Mouse (Mus musculus) hindbrain, embryonic 16.5 days (tissue): Measurements from ENCODE around the gene Sema3f. TPM values are rescaled to one million over a fixed set of nuclear protein-coding genes. Genes with fewer than 3 reads are reported as not detected.

Experiments used
- ATAC-seq: fragments of 200-750 bp; cut with Nextera tagmentation; 2 replicates; pipeline ENCODE4 v1.8.0; 2017; ENCODE audit warnings: moderate TSS enrichment, moderate library complexity
- H3K27ac ChIP-seq: fragments of 300-500 bp; sonication (generic); 2 replicates; pipeline ENCODE4 v1.5.1; 2014; ENCODE audit warnings: low read depth, mild to moderate bottlenecking, control low read depth, low read length, moderate library complexity
- H3K27me3 ChIP-seq: fragments of 300-500 bp; sonication (generic); replicated peaks from 2 replicates; pipeline ENCODE4 v1.6.1; 2014; ENCODE audit warnings: low read length; ENCODE audit not compliant: control insufficient read depth, insufficient read depth
- H3K36me3 ChIP-seq: fragments of 300-500 bp; sonication (generic); 2 replicates; pipeline ENCODE4 v1.6.1; 2014; ENCODE audit warnings: mild to moderate bottlenecking, low read length, moderate library complexity, mixed read lengths; ENCODE audit not compliant: control insufficient read depth, insufficient read depth
- H3K4me1 ChIP-seq: fragments of 300-500 bp; sonication (generic); 2 replicates; pipeline ENCODE4 v1.6.1; 2014; ENCODE audit warnings: low read depth, low read length; ENCODE audit not compliant: control insufficient read depth, insufficient read depth
- H3K4me2 ChIP-seq: fragments of 300-500 bp; sonication (generic); 2 replicates; pipeline ENCODE4 v1.6.1; 2014; ENCODE audit warnings: mild to moderate bottlenecking, low read length, control low read depth, moderate library complexity
- H3K4me3 ChIP-seq: fragments of 300-500 bp; sonication (generic); 2 replicates; pipeline ENCODE4 v1.5.1; 2014; ENCODE audit warnings: mild to moderate bottlenecking, low read length, control low read depth, moderate library complexity
- H3K9ac ChIP-seq: fragments of 300-500 bp; sonication (generic); 2 replicates; pipeline ENCODE4 v1.6.1; 2014; ENCODE audit warnings: low read depth, mild to moderate bottlenecking, control low read depth, low read length, moderate library complexity
- H3K9me3 ChIP-seq: fragments of 300-500 bp; sonication (generic); 2 replicates; pipeline ENCODE4 v1.6.1; 2014; ENCODE audit warnings: mild to moderate bottlenecking, low read length, moderate library complexity; ENCODE audit not compliant: control insufficient read depth
- WGBS: fragments of 180-500 bp; shearing (Covaris S2); extraction: QIAGEN DNeasy Blood & Tissue Kit; methylation state at CpG from one replicate; pipeline ENCODE4 v1.1.7; 2014; 5-methylcytosine and 5-hydroxymethylcytosine counted together
- polyA plus RNA-seq: library from polyadenylated mRNA; unstranded; fragments of >200 nt; fragmentation: Nextera tagmentation; extraction: Ambion mirVana; gene quantifications from 2 replicates; pipeline ENCODE4 v1.2.1, GENCODE M21; 2015

Gene Sema3f
- polyA plus RNA-seq, 1 experiment from 2014 or later: 10.0 TPM

DNA sequence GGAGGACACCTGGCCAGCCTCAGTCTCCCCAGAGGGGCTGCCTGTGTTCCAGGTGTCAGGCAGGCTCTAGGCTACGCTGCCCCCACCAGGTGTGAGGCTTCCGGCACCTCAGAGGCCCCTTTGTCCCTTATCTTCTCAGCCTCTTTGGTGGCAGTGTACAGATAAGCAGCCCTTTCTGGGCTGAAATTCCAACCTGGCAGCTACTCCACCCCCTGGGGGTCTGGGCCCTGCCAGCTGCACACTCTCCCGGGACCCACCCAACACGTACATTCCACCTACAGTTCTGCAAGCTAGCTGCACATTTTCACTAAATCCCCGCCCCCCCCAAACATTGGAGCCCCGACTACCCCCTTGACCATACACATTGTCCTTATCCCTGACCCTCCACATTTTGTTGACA is 13.0 kb upstream of the Sema3f start:
- WGBS: 23% methylated on average over 6 of the region's 6 CpGs
- ATAC-seq: peak; percentile 34
- peak overlapping the region; percentile 46 for H3K27ac ChIP-seq
- peak overlapping the region; percentile 18; the same call in 1 of the 2 replicates for H3K4me2 ChIP-seq
- no peaks in the 10 kb centered on the region for H3K36me3 ChIP-seq
- no peaks in the 10 kb centered on the region for H3K27me3 ChIP-seq
- no peaks in the 10 kb centered on the region for H3K9me3 ChIP-seq
- no peak overlapping the region for H3K4me3 ChIP-seq
- peaks cover 26% of the 10 kb centered on the region for H3K4me1 ChIP-seq
- peak overlapping the region; percentile 37 for H3K9ac ChIP-seq

DNA sequence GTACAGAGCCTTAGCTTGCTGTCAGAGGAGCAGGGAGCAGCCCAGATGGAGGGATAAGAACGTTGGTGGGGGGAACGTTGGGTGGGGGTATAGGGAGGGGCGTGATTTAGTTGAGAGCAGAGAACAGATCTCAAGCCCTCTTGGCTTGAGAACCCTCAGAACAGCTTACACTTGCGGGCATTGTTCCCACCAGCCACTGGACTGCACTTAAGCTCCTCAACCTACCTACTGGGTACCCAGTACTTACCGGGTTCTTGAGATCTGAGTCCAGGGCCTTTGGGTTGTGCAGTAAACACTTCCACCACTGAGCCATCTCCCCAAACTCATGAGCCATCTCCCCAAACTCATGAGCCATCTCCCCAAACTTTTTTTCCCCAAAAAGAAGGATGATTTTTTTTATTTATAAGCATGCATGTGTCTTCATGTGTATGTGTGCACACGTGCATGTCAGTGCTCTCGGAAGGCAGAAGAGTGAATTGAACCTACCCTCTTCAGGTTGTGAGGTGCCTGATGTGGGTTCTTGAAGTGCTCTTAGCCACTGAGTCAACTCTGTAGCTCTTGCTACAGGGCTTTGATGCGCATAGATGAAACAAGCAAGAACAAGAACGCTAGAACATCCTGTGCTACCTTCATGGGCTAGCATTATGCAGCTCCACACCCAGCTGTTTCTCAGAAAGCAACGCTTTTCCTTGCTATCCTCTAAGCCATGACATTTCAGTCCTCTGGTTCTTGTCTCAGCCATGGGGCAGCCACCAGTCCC is 8.7 kb upstream of the Sema3f start:
- 90% methylated on average over 10 of the region's 10 CpGs for WGBS

DNA sequence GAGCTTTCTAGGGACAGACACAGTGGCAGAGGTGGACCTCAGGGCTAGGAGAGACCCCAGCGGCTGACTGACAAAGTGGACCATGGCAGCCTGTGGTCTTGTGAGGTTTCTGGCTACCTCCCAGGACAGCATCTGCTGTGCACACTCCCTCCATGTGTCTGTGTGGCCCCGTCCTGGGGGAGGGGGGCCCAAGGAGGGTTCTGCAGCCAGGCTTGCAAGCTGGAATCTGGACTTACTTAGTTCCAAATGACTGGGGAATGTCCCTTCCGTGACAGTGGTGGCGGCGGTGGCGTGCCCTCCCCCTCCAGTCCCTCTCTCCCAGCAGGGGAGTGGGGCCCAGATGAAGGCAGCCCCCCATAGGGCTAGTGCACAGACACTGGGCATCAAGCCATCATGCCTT is 6.7 kb upstream of the Sema3f start:
- Histone ChIP-seq H3K27me3 (no peaks in the 10 kb centered on the region), H3K9ac (no peak overlapping the region), H3K4me3 (no peak overlapping the region), H3K36me3 (no peaks in the 10 kb centered on the region), H3K9me3 (no peaks in the 10 kb centered on the region), H3K4me1 (peaks cover 11% of the 10 kb centered on the region), H3K4me2 (no peak overlapping the region), H3K27ac (no peak overlapping the region; the same call in 1 of the 2 replicates)
- no peak for ATAC-seq
- 37% methylated on average over 6 of the region's 6 CpGs for WGBS

More for the DNA sequence above, 8.7 kb upstream of the Sema3f start:
- Histone ChIP-seq H3K4me3 (no peak overlapping the region), H3K36me3 (no peaks in the 10 kb centered on the region), H3K4me2 (no peak overlapping the region), H3K27ac (no peak overlapping the region), H3K9me3 (no peaks in the 10 kb centered on the region), H3K4me1 (peaks cover 25% of the 10 kb centered on the region), H3K27me3 (no peaks in the 10 kb centered on the region), H3K9ac (no peak overlapping the region)
- no peak for ATAC-seq

DNA sequence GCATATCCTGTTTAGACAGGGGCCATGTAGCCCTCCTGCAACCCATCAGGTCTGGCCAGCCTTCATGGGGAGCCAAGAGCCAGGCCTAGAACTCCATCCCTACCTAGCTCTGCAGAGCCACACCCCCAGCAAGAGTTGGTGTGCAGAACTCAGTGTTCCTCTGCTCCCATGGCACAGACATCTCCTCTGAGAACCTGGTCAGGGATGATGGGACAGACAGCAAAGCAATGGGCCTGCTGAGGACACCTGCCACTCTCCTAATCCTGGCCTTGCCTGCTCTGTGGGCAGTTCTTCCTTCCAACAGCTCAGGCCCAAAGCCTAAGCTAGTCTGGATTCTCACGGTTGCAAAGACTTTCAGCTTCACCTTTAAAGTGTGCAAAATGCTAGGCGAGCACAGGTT is 5.4 kb upstream of the Sema3f start:
- Histone ChIP-seq H3K9ac (no peak overlapping the region), H3K27me3 (no peaks in the 10 kb centered on the region), H3K4me2 (no peak overlapping the region), H3K4me1 (peaks cover 11% of the 10 kb centered on the region), H3K36me3 (no peaks in the 10 kb centered on the region), H3K9me3 (no peaks in the 10 kb centered on the region), H3K27ac (no peak overlapping the region), H3K4me3 (no peak overlapping the region)
- WGBS: 78% methylated on average over 2 of the region's 2 CpGs
- ATAC-seq: no peak

DNA sequence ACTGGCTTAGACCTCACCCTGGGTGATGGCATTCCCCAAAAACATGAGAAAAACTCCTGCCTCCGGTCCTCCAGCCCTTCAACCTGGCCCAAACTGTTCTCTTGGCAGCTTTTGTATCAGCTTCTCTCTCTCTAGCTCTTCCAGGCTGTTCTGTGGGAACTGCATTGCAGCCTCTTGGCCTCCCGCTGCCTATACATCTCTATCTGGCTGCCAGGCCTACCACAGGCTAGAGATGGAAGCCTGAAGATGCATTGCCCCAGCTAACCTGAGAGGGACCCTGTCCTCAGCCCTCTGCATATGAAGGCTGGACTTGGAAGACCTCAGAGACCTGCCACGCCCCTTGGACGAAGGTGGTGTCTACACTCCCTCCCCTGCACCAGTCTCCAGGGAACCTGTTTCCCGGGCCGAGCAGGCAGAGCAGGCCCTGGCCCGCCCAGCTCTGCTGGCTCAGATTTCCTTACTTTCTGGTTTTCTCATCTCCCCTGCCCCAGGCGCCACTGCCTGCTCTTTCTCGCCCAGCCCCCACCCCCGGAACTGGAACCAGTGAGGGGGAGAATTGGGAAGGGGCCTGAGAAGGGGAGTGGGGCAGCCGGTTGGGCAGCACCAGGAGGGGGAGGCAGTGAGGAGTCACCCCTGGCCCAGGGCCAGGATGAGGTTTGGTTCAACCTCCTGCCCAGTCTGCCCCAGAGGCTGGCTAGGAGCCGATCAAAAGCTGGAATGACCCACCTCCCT is 4.1 kb upstream of the Sema3f start:
- H3K27ac ChIP-seq: peak overlapping the region; percentile 2; the same call in 1 of the 2 replicates
- H3K36me3 ChIP-seq: no peaks in the 10 kb centered on the region
- peak; percentile 12; the same call in 1 of the 2 replicates for ATAC-seq
- H3K4me2 ChIP-seq: no peak overlapping the region
- H3K4me1 ChIP-seq: peaks cover 18% of the 10 kb centered on the region
- H3K9me3 ChIP-seq: no peaks in the 10 kb centered on the region
- 12% methylated on average over 11 of the region's 12 CpGs for WGBS
- no peak overlapping the region for H3K4me3 ChIP-seq
- H3K9ac ChIP-seq: 0 out of 2 replicates have a peak overlapping the region, but pooled peaks have one; percentile 7
- H3K27me3 ChIP-seq: no peaks in the 10 kb centered on the region

DNA sequence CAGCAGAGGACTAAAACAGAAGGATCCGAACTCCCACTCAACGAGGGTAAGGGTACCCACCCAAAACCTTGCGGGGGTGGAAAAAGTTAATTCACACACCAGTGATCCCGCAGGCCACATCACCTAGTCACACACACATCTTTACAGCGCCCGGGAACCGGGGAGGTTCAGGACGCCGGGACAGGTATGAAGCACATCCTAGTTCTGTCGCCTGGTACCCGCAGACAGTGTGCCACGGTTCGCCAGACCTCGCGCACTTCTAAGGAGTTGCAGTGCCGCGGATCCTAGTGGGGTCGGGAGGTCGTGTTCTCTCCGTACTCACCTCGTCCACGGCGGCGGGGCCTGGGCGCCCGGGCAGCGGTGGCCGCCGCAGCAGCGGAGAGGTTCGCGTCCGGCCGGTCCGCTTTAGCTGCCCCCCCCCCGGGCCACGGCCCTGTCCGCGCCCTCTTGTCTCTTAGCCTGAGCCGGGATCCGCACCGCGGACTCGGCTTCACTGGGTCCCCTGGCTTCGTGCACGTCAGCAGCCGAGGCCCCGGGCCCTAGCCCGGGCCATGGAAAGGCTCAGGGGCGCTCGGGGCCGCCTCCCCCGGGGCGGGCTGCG is 1.1 kb downstream of the Sema3f start:
- WGBS: under 1% methylated on average over 42 of the region's 55 CpGs
- peak overlapping the region; percentile 93 for H3K9ac ChIP-seq
- peaks cover 39% of the 10 kb centered on the region for H3K4me1 ChIP-seq

DNA sequence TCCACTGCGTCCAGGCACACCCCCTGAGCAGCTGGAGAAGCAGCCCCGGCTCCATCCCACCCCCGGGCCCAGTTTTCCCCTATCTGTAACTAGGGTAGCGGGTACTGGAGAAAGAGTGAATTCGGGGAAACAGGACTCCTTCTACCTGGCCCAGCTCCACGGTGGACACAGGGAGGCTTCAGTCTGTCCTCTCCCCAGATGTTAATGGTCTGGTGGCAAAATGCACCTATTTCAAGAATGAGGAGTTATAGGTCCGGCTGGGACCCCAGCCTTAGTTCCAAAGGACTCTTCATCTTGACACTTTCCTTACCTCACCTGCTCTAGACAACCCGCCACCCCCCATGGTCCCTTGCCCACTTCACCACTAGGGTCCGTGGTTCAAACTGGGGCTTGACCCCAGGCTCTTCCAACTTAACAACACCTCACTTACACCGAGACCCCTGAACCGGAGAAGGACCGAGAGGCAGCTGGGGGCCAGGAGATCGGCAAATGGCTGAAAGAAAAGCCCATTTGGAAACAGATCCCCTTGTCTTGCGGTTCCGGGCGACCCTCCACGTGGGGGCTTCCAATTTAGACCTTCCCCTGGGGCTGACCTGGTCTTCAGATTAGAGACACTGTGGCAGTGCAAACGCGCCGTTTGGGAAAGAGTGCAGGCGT is 1.7 kb downstream of the Sema3f start:
- H3K36me3 ChIP-seq: no peaks in the 10 kb centered on the region
- H3K27ac ChIP-seq: peak overlapping the region; percentile 79
- H3K27me3 ChIP-seq: no peaks in the 10 kb centered on the region
- peak overlapping the region; percentile 93 for H3K9ac ChIP-seq
- H3K9me3 ChIP-seq: no peaks in the 10 kb centered on the region
- WGBS: 4% methylated on average over 21 of the region's 21 CpGs
- peaks cover 40% of the 10 kb centered on the region for H3K4me1 ChIP-seq
- ATAC-seq: no peak
- H3K4me2 ChIP-seq: peak overlapping the region; percentile 95
- H3K4me3 ChIP-seq: peak overlapping the region; percentile 83

More for the DNA sequence above, 1.1 kb downstream of the Sema3f start:
- no peaks in the 10 kb centered on the region for H3K27me3 ChIP-seq
- peak overlapping the region; percentile 95 for H3K4me2 ChIP-seq
- peak overlapping the region; percentile 79 for H3K27ac ChIP-seq
- no peaks in the 10 kb centered on the region for H3K9me3 ChIP-seq
- H3K4me3 ChIP-seq: peak overlapping the region; percentile 83
- ATAC-seq: no peak
- H3K36me3 ChIP-seq: no peaks in the 10 kb centered on the region

DNA sequence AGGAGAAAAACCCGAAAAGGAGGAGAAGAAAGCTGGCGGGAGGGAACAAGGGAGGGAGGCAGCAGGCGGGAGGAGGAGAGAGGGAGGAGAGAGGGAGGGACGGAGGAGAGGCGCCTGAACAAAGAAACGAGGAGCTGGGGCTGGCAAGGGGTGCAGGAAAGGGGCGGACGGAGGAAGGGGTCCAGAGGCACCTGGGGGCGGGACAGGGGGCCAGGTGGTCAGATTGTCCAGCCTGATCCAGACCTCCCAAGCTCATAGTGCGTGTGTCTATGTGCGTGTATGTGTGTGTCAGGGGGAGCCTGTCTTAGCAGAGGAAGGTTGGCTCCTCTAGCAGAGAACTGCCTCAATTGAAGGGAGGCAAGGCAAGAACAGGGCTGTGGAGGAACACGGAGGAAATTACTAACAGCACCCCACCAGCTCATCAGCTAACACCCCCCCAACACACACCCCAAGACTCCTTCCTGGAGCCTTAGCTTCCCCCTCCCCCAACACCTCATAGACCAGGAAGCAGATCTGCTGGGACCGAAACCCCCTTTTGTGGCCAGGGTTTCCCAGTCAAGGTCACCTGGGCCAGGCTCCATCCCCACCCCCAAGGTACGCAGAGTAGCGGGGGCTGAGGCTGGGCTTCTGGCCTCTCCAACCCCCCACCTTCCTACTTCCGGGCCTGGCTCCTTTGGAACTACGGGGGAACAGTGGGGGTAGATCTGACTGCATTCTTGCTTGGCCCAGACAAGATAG is 2.4 kb downstream of the Sema3f start:
- H3K9me3 ChIP-seq: no peaks in the 10 kb centered on the region
- no peaks in the 10 kb centered on the region for H3K36me3 ChIP-seq
- H3K27ac ChIP-seq: peak overlapping the region; percentile 79
- peak overlapping the region; percentile 95 for H3K4me2 ChIP-seq
- peak overlapping the region; percentile 93 for H3K9ac ChIP-seq
- peaks cover 43% of the 10 kb centered on the region for H3K4me1 ChIP-seq
- ATAC-seq: peak; percentile 16; the same call in 1 of the 2 replicates
- H3K27me3 ChIP-seq: no peaks in the 10 kb centered on the region
- WGBS: 3% methylated on average over 17 of the region's 17 CpGs
- H3K4me3 ChIP-seq: peak overlapping the region; percentile 83
